Comparison of ENCODE assay signal across 31 mouse cellular contexts in the genomic region with DNA sequence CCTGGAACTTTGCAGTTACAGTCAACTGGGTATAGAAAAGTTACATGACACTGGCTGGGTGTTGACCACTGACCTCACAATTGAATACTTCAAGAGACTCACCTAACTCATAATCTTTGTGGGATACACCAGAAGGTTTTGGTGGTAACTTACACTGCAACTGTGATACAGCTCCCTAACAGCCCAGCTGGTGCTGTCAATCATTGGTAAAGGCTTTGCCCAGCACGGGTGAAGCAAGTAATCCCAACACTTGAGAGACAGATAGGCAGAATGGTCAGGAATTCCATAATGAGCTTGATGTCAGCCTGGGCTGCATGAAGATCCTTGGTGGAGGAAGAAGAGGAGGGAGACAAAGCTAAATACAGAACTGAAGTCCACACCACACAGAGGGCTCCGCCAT. TPM values are rescaled to one million over a fixed set of nuclear protein-coding genes. Genes with fewer than 3 reads are reported as not detected.
"Had no signal": no experiment of that assay in that cellular context is flagged by ENCODE, and none has a peak within 500 bp of the region (broad histone marks: within the 10 kb centered on the region; RNA-seq: fewer than 3 reads in every experiment).

No protein-coding gene starts in this region.

- H3K4me1 ChIP-seq: embryonic facial prominence, embryonic 12.5 days; embryonic facial prominence, embryonic 13.5 days; embryonic facial prominence, embryonic 15.5 days; forebrain, embryonic 10.5 days; forebrain, embryonic 12.5 days; forebrain, embryonic 13.5 days; forebrain, embryonic 15.5 days had no signal

- DNase-seq: cerebellum, adult 8-10 months; cerebellum, adult 9-10 months; cerebellum, adult 9-11 months; cerebellum, postnatal 10 days; cerebellum, postnatal 14 days; cerebellum, postnatal 25 days; cerebellum, postnatal 36 days; embryo, embryonic 11 days; forebrain, postnatal 0 days; gastrocnemius, adult 2 months; gastrocnemius, postnatal 10 days; gastrocnemius, postnatal 14 days; gastrocnemius, postnatal 25 days; gastrocnemius, postnatal 36 days; heart, adult 18-20 months; heart, adult 2 months had no signal

- H3K9me3 ChIP-seq: embryonic facial prominence, embryonic 12.5 days; embryonic facial prominence, embryonic 13.5 days; embryonic facial prominence, embryonic 15.5 days; forebrain, embryonic 10.5 days; forebrain, embryonic 12.5 days; forebrain, embryonic 13.5 days; forebrain, embryonic 15.5 days had no signal

- H3K27me3 ChIP-seq: embryonic facial prominence, embryonic 12.5 days; embryonic facial prominence, embryonic 13.5 days; embryonic facial prominence, embryonic 15.5 days; forebrain, embryonic 12.5 days; forebrain, embryonic 13.5 days; forebrain, embryonic 15.5 days had no signal

- H3K4me3 ChIP-seq: embryonic facial prominence, embryonic 12.5 days; embryonic facial prominence, embryonic 13.5 days; embryonic facial prominence, embryonic 15.5 days; erythroblast, embryonic 14.5 days; forebrain, embryonic 10.5 days; forebrain, embryonic 12.5 days; forebrain, embryonic 13.5 days; forebrain, embryonic 15.5 days; gastrocnemius, adult 2 months; heart, adult 2 months had no signal

- ATAC-seq: forebrain, embryonic 13.5 days; forebrain, embryonic 14.5 days; forebrain, embryonic 15.5 days; forebrain, embryonic 16.5 days; forebrain, postnatal 0 days had no signal

- H3K4me2 ChIP-seq: embryonic facial prominence, embryonic 12.5 days; embryonic facial prominence, embryonic 13.5 days; embryonic facial prominence, embryonic 15.5 days; forebrain, embryonic 12.5 days; forebrain, embryonic 13.5 days; forebrain, embryonic 15.5 days had no signal

- H3K27ac ChIP-seq: embryonic facial prominence, embryonic 12.5 days; embryonic facial prominence, embryonic 13.5 days; embryonic facial prominence, embryonic 15.5 days; forebrain, embryonic 10.5 days; forebrain, embryonic 12.5 days; forebrain, embryonic 13.5 days; forebrain, embryonic 15.5 days; gastrocnemius, adult 2 months; heart, adult 2 months had no signal

- H3K36me3 ChIP-seq: embryonic facial prominence, embryonic 12.5 days; embryonic facial prominence, embryonic 13.5 days; embryonic facial prominence, embryonic 15.5 days; forebrain, embryonic 10.5 days; forebrain, embryonic 12.5 days; forebrain, embryonic 15.5 days had no signal

- H3K9ac ChIP-seq: embryonic facial prominence, embryonic 12.5 days; embryonic facial prominence, embryonic 13.5 days; embryonic facial prominence, embryonic 15.5 days; forebrain, embryonic 12.5 days; forebrain, embryonic 13.5 days; forebrain, embryonic 15.5 days; forebrain, postnatal 0 days had no signal

RNA-seq across cellular contexts. Expression of a gene that starts 39.0 kb away (rescaled TPM):
- polyA plus RNA-seq: cortical plate, adult 2 months; embryonic facial prominence, embryonic 11.5 days; embryonic facial prominence, embryonic 12.5 days; embryonic facial prominence, embryonic 13.5 days; erythroblast, embryonic 14.5 days; forebrain, embryonic 10.5 days; forebrain, embryonic 11.5 days; forebrain, embryonic 12.5 days; forebrain, embryonic 13.5 days; forebrain, embryonic 14.5 days; forebrain, embryonic 15.5 days; forebrain, postnatal 0 days; frontal cortex, adult 2 months; gonadal fat pad, adult 2 months; heart, adult 2 months had no signal
